Mouse (Mus musculus) left cerebral cortex, postnatal 14 days (tissue): ENCODE measurements around the gene Spred1. TPM values are rescaled to one million over a fixed set of nuclear protein-coding genes. Genes with fewer than 3 reads are reported as not detected.

ENCODE experiments used
- DNase-seq, 2 experiments: peaks; one replicate each; pipeline ENCODE4 v3.0.0; 2021 to 2022; ENCODE audit warnings: low spot score in 2 of 2, mixed read lengths in 1 of 2
- intact Hi-C: fragments of 180-260 bp; cut with DNase I; formaldehyde crosslinking; loops from one replicate; pipeline ENCODE4 v1.15.1; 2025
- long read RNA-seq, 2 experiments: library from polyadenylated mRNA; stranded (forward); transcript quantifications; one replicate each; pipeline ENCODE4 v2.0.0; 2021
- total RNA-seq, 2 experiments: library from RNA; stranded (reverse); gene quantifications; 2 replicates each; pipeline ENCODE4 v1.2.3; 2021

The Spred1 gene
- total RNA-seq: 100 to 1,000 TPM in 1 of 2 experiments, 10 to 100 TPM in 1; 99.6 to 113 TPM
- long read RNA-seq, experiment 1, full-length matches to known transcripts: 92 of 105 reads
- long read RNA-seq, experiment 1, partial matches to known transcripts: 0 of 105 reads
- long read RNA-seq, experiment 1, other reads (novel, unspliced or antisense): 13 of 105 reads
- long read RNA-seq, experiment 2, full-length matches to known transcripts: 104 of 120 reads
- long read RNA-seq, experiment 2, partial matches to known transcripts: 6 of 120 reads
- long read RNA-seq, experiment 2, other reads (novel, unspliced or antisense): 10 of 120 reads

GRCm38 (mm10) chr2:117121212-117121983, at the start of gene Spred1:
Gene Spred1, plus strand, starts transcription at chr2:117121374.
- peak; percentile 14 to 33 for DNase-seq
- intact Hi-C loops: loop anchor here (2.0 to 5.0 kb wide), 4 partner anchors 59 to 147 kb away; no protein-coding TSS in a partner anchor

GRCm38 (mm10) chr2:117071596-117071995, 49.6 kb upstream of the Spred1 start:
- intact Hi-C loops: no loop called here
- DNase-seq: no peak

- intact Hi-C loops: no loop called here
- no peak for DNase-seq
These were observed 42.5 kb upstream of the Spred1 start for GRCm38 (mm10) chr2:117078711-117079110.

GRCm38 (mm10) chr2:117079621-117080020, 41.6 kb upstream of the Spred1 start:
- peak in 1 of 2 experiments; percentile 66 for DNase-seq
- intact Hi-C loops: no loop called here

- DNase-seq: no peak
- intact Hi-C loops: no loop called here
These were observed 35.0 kb upstream of the Spred1 start for GRCm38 (mm10) chr2:117086002-117086765.

GRCm38 (mm10) chr2:117086766-117087457, 34.3 kb upstream of the Spred1 start:
- intact Hi-C loops: no loop called here

GRCm38 (mm10) chr2:117087458-117087820, 33.7 kb upstream of the Spred1 start:
- intact Hi-C loops: no loop called here
- DNase-seq: no peak

More at GRCm38 (mm10) chr2:117086766-117087457, 34.3 kb upstream of the Spred1 start:
- peak in 1 of 2 experiments; percentile 24 for DNase-seq

- intact Hi-C loops: no loop called here
- no peak for DNase-seq
These were observed 31.7 kb upstream of the Spred1 start for GRCm38 (mm10) chr2:117089482-117089881.

GRCm38 (mm10) chr2:117090061-117090460, 31.1 kb upstream of the Spred1 start:
- intact Hi-C loops: no loop called here
- peak in 1 of 2 experiments; percentile 35 for DNase-seq

- intact Hi-C loops: no loop called here
- no peak for DNase-seq
These were observed 28.2 kb upstream of the Spred1 start for GRCm38 (mm10) chr2:117092946-117093401.

GRCm38 (mm10) chr2:117095491-117095890, 25.7 kb upstream of the Spred1 start:
- no peak for DNase-seq
- intact Hi-C loops: no loop called here

GRCm38 (mm10) chr2:117097305-117097704, 23.9 kb upstream of the Spred1 start:
- intact Hi-C loops: no loop called here
- DNase-seq: no peak

- intact Hi-C loops: no loop called here
- DNase-seq: peak in 1 of 2 experiments; percentile 21
These were observed 21.9 kb upstream of the Spred1 start for GRCm38 (mm10) chr2:117099316-117099715.

GRCm38 (mm10) chr2:117103461-117103860, 17.7 kb upstream of the Spred1 start:
- no peak for DNase-seq
- intact Hi-C loops: no loop called here

- intact Hi-C loops: no loop called here
- DNase-seq: peak in 1 of 2 experiments; percentile 12
These were observed 15.8 kb upstream of the Spred1 start for GRCm38 (mm10) chr2:117105407-117105806.

GRCm38 (mm10) chr2:117108059-117108458, 13.1 kb upstream of the Spred1 start:
- peak in 1 of 2 experiments; percentile 18 for DNase-seq
- intact Hi-C loops: no loop called here

GRCm38 (mm10) chr2:117109296-117109695, 11.9 kb upstream of the Spred1 start:
- intact Hi-C loops: no loop called here
- no peak for DNase-seq

- intact Hi-C loops: no loop called here
- DNase-seq: no peak
These were observed 10.8 kb upstream of the Spred1 start for GRCm38 (mm10) chr2:117110355-117110866.

- intact Hi-C loops: no loop called here
- DNase-seq: no peak
These were observed 7.9 kb upstream of the Spred1 start for GRCm38 (mm10) chr2:117113262-117113661.
